Mouse (Mus musculus): ENCODE results near the gene Olfr366. TPM values are rescaled to one million over a fixed set of nuclear protein-coding genes. Genes with fewer than 3 reads are reported as not detected.
"Not testable (repeated sequence)": the region's sequence is repeated elsewhere in the genome, so short reads cannot be mapped to it uniquely, and the experiment has no call there.

Olfr366 gene
- not detected for total RNA-seq (2021)

DNA sequence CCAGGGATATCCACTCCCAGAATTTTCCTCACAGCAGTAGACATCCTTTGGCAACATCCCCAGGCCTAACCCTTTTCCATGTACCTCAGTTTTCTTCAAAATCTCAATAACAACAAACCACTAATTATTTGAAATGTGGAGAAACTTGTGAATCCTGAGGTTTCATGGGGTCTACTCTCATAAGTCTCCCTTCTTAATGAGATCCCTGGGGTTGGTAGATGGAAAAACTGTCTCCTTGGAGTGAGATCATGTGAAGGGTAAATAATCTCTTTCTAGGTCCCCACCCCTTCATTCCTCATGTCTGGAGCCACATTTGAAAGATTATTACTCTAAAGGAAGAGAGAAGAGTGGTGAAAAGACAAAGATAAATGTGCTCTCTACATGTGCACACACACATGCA is at the start of gene Olfr366:
TSS of gene Olfr366 (plus strand) at position 301 of the 400 bp plus-strand sequence.
- no peak for DNase-seq

DNA sequence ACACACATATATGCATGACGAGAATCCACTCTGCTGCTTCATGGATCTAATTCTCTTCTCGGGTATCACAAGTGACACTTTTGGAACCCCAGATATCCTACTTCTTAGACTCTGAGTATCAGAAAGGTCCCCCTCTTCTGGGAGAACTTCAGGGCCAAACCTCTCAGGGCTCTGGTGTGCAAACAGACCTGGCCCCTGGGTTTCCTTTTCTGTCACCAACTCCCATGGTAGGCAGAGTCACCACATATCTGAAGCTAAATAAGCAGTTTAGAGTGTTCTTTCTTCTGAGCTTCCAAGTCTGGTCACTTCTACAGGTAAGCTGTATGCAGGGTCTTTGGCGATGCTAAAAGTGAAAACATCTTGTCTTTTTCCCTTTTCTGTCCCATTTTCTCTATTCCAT is 23.5 kb upstream of the Olfr366 start, which contains the start of gene Olfr365:
TSS of gene Olfr365 (plus strand) at position 301 of the 400 bp plus-strand sequence.
- DNase-seq: no peak

DNA sequence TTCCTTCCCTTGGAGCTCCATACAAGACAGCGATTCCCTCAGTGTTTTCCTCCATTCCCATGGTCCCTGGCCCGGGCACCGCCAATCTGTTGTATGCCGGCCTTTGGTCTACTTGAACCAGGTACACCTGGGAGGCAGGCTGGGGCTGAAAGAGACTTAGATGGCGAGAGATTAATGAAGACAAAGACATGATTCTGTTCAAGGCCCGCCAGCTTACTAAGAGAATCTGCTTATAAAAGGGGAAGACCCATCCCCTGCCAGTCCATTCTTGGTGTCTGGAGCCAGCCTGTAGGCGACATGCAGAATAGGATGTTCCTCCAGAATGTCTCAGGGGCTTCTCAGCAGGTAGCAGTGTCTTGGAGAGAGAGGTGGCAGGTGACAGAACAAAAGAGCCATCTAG is 50.4 kb downstream of the Olfr366 start:
- not testable (repeated sequence) for DNase-seq

Other genes starting within 250 kb of the Olfr366 start
- gene Olfr357, start 217.7 kb upstream of the Olfr366 start, total RNA-seq (2021): not detected
- not detected for gene Olfr358, start 202.2 kb upstream of the Olfr366 start, total RNA-seq (2021)
- not detected for gene Olfr360, start 145.8 kb upstream of the Olfr366 start, total RNA-seq (2021)
- not detected for gene Olfr361, start 122.3 kb upstream of the Olfr366 start, total RNA-seq (2021)
- not detected for gene Olfr362, start 93.7 kb upstream of the Olfr366 start, total RNA-seq (2021)
- gene Olfr364-ps1, start 72.3 kb upstream of the Olfr366 start, total RNA-seq (2021): not detected
- gene Olfr365, start 23.4 kb upstream of the Olfr366 start, total RNA-seq (2021): not detected
- not detected for gene Olfr368, start 114.9 kb downstream of the Olfr366 start, total RNA-seq (2021)
- gene Pdcl, start 147.8 kb downstream of the Olfr366 start, total RNA-seq (2021): 10 to 100 TPM; 27.9 to 29.2 TPM
- 10 to 100 TPM; 84.1 to 93.5 TPM for gene Rc3h2, start 211.3 kb downstream of the Olfr366 start, total RNA-seq (2021)
- gene Zbtb26, start 231.6 kb downstream of the Olfr366 start, total RNA-seq (2021): 10 to 100 TPM in 1 of 2 experiments, 1 to 10 TPM in 1; 9.5 to 11.6 TPM
- gene Zbtb6, start 231.6 kb downstream of the Olfr366 start, total RNA-seq (2021): 10 to 100 TPM; 16.4 to 16.9 TPM
- gene Rabgap1, start 231.7 kb downstream of the Olfr366 start, total RNA-seq (2021): 10 to 100 TPM; 85.6 to 87.7 TPM